Mouse (Mus musculus) gonadal fat pad, adult 2 months (tissue): Measurements from ENCODE around the gene Zfp93. TPM values are rescaled to one million over a fixed set of nuclear protein-coding genes. Genes with fewer than 3 reads are reported as not detected.

Experiments used
- DNase-seq: peaks from one replicate; pipeline ENCODE4 v3.0.0-alpha.2; 2012; ENCODE audit warnings: low read depth
- polyA plus RNA-seq: library from polyadenylated mRNA; depleted of rRNA; stranded (reverse); fragments of >200 nt; gene quantifications from 2 replicates; pipeline ENCODE4 v1.2.3, GENCODE M21; 2012

Gene Zfp93
- polyA plus RNA-seq, 1 experiment: 3.2 TPM

DNA sequence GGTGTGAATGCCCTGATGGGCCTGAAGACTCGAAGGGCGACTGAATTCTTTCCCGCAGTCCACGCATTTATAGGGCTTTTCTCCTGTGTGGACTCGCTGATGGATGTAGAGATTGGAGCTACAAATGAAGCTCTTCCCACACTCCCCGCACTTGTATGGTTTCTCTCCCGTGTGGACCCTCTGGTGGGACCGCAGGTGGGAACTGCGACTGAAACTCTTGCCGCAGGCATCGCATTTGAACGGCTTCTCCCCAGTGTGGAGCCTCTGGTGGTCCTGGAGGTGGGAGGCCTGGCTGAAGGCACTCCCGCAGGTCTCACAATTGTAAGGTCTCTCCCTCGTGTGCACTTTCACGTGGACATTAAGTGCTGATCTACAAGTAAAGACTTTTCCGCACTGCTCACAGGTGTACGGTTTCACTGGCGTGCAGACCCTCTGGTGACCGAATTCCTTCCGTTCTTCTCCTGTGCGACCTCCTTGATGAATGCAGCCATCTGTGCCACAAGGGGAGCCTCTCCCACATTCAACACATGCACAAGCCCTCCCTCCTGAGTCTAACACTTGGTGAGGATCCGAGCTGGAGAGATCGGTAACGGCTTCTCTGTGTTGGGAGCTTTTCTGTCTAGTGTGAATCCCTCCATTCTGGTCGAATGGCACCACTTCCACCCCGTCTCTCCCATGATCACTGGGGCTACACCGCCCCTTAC is 21.3 kb downstream of the Zfp93 start:
- no peak for DNase-seq

DNA sequence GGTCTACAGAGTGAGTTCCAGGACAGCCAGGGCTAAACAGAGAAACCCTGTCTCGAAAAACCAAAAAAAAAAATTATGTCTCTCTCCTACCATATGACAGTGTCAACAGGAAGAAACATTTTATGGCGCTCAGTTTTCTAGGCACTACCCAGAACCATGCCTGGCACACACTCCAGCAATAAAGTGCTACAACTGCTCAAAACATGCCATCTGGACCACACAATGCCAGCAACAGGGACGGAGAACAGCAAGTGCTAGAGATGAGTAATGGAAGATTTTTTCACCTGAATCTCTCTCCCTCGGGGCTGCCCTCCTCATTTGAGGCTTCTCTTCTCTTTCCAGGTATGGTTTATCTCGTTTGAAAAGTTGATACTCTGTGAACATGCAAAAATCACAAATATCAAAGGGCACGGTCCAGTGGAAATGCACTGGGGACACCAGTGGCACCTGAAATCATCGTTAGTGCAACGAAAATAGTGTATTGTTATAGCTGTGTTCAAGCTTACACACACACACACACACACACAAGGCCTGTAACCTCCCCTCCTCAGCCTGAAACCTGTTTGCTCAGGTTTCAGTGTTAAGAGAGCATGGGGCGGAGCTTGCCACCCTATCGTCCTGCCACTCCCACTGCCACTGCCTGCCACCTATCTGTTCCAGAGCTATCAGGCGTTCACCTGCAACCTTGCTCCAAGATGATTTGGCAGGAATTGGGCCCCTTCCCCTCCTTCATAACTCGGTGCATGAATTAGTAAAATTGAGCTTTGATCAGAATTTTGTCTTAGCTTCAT is 23.0 kb downstream of the Zfp93 start:
- DNase-seq: no peak

DNA sequence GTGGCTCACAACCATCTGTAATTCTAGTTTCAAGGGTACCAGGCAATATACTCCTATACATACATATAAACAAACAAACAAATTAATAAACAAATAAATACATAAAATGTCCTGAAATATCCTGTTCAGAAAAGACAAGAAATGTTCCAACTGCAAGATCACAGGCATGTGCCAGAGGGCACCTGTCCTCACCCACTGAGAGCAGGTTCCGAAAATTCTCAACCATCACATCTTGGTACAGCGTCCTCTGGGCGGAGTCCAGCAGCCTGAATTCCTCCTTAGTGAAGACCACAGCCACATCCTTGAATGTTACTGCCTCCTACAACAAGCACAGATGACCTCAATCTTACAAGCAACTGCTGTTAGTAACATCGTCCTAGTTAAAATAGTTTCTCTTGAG is 24.5 kb downstream of the Zfp93 start:
- no peak for DNase-seq

DNA sequence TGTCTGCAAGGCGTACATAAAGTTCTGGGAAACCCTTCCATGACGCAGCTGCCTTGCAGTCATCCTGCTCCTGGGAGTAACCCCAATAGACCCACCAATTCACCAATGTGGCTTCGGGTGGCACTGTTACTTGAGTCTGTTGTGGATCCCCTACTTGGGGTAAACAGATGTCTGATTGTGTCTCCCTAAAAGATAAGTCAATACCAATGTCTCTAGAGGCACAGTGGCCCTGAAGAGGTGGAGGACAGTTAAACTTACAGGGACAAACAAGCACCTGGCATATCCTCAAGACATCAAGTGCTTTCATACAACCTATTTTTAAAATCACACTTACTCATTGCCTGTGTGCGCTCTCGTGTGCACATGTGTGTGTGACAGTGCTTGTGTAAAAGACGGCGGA is 25.2 kb downstream of the Zfp93 start:
- DNase-seq: no peak

DNA sequence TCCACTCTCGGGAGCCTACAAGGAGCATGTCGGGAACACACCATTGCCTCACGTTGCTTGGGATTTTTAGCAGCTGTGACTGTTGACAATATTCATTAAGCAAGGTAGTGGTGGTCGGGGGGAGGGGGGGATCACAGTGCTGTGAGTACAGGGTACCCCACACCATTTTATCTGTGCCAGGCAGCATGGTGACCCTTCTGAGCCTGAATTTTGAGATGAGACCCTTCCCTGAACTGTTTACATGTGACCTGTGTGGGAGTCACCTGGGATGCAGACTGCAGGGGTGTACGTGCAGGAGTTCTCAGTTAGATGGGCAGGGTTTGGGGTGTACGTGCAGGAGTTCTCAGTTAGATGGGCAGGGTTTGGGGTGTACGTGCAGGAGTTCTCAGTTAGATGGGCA is 26.2 kb downstream of the Zfp93 start:
- DNase-seq: no peak

DNA sequence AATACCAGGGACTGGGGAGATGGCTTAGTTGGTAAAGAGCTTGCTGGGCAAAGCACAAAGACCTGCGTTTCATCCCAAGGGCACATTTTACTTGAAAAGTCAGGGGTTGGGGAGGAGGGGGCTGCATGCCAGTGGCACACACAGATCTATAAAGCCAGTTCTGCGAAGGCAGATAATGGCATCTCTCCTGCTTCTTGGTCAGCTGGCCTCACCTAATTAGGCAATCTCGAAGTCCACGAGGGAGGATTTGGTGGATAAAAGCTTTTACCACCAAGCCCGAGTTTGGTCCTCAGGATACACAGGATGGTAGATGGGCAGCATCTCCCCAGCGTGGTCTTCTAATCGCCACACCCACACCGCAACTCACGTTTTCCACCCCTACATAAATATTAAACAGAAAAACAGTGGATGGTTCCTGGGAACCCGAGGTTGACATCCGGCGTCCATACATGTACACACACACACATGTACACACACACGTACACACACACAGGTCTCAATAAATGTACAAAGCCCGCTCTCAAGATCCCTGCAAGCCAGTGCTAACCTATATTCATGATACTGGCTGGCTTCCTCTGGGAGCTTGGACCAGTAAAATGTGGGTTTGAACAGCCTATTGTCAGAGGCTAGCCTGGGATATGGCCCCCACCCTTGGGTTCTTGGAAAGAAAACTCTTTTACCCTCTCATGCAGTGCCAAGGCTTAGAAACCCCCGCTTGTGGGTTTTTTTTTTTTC is 27.3 kb downstream of the Zfp93 start:
- no peak for DNase-seq

DNA sequence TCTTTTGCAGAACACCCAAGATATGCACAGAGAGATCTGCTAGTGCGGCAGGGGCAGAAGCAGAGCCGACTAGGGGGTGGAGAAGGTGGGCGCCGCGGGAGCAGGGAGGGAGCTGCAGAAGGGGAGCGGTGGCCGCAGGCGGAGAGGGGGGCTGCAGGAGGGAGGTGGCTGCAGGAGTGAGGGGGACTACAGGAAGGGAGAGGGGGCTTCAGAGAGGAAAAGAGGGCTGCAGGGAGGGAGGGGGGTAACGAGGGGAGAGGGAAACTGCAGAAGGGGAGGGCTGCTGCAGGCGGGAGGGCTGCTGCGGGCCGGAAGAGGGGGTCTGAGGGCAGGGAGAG is 28.4 kb downstream of the Zfp93 start:
- no peak for DNase-seq

DNA sequence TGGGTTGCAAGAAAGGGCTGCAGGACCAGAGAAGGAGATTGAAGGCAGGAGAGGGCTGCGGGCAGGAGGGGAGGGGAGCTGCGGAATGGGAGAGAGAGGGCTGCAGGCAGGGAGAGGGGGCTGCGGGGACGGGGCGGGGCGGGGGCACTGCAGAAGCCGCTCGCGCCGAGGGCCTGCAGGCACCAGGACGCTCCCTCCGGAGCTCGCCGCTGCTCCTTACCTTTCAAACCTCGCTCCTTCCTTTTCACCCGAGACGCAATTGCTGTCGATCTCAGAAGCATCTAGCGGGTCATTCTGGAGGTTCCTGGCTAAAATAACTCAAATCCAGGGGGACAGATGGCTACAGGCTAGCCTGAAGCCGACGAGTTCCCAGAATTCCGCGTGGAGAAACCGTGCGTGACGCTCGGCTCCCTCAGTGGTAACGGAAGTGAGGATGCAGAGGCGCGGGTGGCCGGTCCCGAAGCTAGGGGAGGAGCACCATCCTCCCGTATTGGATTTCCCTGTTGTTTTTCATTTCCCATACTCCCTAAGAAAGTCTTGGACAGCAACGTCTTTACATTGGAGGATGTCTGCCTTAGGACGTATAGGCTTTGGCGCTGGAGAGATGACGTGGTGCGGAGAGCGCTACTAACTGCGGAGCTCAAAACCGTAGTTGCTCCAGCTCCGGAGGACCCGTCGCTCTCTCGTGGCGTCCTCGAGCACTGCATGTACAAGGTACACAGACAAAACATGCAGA is 28.9 kb downstream of the Zfp93 start:
- no peak for DNase-seq

DNA sequence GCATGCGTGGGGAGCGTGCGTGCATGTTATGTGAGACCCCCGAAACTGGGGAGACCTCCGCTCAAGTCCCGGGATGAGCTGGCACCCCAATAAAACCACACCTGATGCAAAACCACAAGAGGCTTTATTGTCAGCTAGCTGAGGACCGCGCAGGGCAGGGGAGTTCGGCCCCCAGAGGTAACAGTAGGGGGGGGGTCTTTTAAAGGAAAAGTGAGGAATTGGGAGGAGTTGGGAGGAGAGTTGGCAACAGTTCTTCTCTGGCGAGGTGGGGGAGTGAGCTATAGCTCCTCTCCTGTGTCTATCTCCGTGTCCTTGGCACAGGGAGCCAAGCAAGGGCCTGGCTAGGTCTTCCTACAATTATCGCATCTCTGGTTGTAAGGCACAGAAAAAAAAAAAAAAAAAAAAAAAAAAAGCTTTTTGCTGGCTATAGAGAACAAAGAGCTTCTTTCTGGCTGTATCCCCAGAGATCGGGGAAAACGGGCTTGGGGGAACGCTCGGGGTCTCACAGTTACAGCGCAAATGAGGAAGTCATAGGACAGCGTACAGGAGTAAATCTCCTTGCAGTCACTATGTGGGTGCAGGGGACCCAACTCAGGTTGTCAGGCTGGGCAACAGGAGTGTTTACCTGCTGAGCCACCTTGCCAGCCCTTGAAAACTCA is 29.7 kb downstream of the Zfp93 start:
- DNase-seq: no peak

DNA sequence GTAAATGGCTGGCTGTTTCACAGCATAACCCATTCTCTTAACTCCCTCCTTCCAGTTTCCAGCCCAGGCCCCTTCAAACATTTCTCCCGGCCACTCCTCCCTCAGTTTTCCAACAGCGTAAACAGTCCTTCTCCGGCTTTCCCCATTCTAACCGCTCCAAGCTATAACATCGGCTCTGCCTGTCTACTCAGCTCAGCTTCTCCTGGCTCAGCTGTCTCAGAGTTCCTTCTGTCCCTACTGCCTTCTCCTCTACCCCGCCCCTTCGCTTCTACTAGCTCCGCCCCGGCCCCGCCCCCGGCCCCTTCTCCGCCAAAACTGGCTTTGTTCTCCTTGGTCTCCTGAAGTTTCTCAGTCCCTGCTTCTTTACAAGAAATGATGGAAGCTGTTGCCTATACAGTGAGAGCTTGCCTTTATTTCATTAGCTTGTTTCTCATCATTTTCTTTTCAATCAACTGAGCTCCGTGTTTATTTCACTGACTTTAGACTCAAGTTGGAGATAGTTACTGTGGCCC is 30.6 kb downstream of the Zfp93 start, which contains the start of gene Zfp61:
Zfp61 (minus strand) TSS at position 462 of the 512 bp plus-strand sequence.
- DNase-seq: no peak

DNA sequence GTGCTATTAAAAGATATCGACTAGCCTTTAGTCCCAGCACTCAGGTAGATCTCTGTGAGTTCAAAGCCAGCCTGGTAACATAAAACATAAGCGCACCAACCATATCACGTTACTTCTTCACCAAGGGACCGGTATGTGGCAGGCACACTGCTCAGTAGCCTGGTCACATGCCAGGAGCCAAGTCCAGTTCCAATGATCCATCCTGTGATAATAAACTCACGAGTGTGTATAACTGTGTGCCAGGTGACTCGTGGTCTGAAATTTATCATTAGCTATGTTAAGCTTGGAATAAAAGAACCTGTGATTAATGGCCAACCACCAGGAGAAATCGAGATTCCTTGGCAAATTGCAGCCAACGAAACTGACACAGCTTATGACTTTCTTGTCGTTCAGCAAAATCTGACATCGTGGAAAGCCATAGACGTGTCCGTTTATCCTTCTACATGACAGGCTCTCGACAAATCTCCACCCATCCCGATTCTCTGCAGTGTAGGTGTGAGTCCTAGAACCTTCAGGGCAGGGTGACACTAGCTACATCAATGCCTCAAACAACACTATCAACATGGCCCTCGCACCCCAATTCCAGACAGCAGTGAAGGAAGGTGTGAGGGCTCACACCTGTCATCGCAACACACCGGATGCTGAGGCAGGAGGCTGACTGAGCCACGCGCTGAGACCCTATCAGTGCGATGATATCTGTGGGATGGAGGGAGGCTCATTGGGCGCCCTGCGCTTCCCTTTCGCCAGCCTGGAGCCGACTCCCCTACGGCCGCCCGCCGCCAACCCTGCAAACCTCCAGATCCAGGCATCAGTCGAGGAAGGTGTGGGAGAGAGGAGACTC is 45.7 kb downstream of the Zfp93 start:
- no peak for DNase-seq

DNA sequence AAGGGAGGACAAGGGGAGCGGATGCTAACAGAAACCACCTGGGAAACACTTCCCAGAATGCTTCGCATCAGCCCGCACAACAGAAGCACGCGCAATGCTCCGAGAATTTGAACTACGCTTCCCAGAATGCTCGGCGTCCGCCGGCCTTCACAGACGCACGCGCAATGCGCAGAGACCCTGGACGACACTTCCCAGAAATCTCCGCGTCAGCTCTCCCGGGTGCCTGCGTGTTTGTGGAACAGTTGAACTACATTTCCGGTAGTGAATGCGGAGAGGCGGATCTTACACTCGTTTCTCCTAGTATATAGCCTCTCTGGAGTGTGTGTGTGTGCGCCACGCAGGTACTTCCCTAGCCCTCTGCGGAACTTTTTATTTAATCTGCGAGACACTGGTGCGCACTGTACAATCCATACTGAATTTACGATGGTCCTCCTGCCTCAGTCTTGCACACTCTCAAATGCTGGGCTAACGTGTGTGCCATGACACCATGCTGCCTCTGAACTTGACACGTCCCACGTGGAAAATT is 46.4 kb downstream of the Zfp93 start, which contains the start of gene Zfp94:
Zfp94 (minus strand) TSS at position 100 of the 526 bp plus-strand sequence.
- DNase-seq: peak; percentile 67

DNA sequence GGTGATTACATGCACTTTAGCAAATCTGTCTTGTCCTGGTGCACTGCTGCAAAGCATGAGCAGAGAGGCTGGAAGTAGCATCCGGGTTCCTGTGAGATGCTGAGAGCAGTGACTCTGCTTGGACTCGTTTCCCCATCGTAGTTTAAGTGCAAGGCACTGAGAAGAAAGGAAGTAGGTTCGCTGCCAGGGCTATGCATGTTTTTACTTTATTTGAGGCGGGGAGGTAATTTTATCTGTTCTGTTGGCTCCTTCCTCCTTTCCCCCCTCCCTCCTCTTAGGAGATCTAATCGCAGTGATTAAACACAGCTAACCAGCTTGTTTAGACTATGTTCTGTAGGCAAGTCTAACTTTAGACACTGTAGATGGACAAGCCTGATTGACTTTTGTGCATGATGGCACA is 48.7 kb downstream of the Zfp93 start:
- DNase-seq: no peak

DNA sequence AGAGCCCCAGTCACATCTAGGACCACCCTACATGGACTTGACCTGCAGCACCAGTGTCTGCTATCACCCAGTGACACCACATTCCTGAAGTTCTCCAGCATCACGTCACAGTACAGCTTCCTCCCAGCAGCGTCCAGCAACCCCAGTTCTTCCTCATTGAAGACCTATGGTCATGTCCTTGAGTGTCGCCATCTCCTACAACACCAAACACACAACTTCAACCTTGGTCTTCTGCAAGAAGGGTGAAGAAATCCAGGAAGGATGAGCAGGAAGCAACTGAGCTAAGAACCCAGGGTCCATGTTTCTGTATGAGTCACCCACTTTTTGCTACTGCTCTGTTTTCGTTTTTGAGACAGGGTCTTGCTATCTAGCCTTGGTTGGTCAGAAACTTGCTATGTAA is 52.4 kb downstream of the Zfp93 start:
- DNase-seq: no peak

DNA sequence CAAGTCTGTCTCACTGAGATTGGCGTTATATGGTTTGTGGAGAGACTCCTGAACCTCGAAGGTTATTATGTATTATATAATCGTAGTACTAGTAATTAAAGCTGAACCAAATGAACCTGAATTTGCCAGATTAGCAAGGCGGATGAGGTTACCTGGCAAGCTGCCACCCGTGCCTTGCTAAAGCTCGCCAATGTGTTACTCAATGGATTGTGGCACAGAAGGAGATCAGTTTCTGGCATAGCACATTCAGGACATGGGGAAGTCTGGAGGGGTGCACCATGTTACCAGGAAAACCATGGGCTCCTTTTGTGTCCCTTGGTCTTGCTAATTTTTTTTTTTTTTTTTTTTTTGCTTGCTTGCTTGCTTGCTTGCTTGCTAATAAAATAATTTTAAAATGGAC is 55.0 kb downstream of the Zfp93 start:
- DNase-seq: peak; percentile 66

DNA sequence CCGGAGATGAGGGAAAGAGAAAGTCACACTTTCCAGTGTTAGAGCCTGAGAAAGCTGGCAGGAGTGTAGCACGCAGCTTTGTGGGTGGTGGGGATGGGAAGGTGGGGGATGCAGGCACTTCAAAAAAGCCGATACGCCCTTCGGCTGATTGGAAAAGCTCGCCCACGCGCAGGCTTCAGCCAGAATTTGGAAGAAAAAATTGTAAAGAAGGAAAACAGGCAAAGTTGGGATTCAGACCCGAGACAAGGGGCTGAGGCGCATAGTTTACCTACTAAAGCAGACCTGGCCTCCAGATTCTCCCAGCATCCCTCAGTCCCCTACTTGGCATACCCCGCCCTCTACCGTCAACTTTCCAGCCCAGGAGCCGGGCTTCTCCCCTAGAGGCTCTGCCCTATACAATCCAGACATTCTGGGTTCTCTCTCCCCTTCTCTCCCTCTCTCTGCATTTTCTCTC is 55.5 kb downstream of the Zfp93 start:
- no peak for DNase-seq

DNA sequence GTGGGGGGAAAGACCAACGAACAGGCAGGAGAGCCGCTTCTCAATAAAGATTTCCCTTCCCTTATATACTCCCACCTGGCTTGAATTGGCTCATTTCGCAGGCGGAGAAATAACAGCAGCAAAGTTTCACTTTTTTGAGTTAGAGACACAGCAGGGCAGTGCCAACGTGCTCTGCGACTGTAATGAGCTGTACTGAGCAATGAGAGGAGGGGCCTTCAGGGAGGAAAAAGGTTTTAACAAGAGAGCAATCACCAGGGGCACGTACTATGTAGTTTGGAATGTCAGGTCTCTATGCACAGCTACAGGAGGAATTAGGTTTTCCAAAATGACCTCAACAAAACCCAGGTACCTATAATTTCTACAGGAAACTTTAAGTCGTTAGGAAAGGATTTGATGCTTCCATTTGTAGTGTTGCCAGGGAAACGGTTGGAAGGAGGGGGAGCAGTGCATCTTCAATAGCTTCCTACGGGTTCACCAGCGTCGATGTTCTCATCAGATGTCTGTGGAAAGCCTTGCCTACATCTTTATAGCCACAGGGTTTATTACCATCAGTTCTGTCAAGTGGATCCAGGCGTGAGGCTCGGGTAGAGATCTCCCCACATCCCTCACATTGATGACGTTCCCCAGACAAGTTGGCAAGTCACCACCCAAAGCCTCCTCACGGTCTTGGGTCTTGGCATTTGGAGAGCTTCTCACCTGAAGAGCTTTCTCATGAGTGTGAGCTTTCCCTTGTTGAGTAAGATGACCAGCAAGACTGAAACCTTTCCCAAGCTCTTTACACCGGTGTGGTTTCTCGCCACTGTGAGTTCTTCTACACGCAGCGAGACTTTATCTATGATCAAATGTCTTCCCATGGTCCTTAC is 56.3 kb downstream of the Zfp93 start:
- DNase-seq: no peak
